Mouse (Mus musculus): ENCODE data around the gene Mapkapk3. TPM values are rescaled to one million over a fixed set of nuclear protein-coding genes. Genes with fewer than 3 reads are reported as not detected.

Gene Mapkapk3
- polyA plus RNA-seq, 1 experiment from 2014 or later, result 1.8 TPM

DNA sequence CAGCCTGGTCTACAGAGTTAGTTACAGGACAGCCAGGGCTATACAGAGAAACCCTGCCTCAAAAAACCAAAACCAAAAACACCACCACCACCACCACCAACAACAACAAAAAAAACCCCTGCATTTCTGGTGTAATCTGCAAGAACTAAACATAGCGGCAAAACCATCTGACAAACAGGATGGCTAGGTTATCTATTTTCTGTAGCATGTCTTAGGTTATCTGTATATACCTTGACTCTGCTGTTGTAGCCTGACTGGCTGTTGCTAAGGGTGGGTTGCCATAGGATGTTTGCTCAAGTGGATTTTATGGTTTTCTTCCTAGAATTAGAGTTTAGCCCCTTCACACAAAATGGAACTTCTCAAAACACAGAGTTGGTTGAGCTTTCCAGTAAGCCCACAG, 19.9 kb downstream of the Mapkapk3 start:
- Histone ChIP-seq H3K9me3 (no peaks in the 10 kb centered on the region), H3K4me3 (no peak overlapping the region), H3K36me3 (no peaks in the 10 kb centered on the region), H3K4me2 (replicated peaks) (no peak overlapping the region), H3K4me1 (no peaks in the 10 kb centered on the region), H3K27ac (replicated peaks) (no peak overlapping the region), H3K9ac (replicated peaks) (no peak overlapping the region), H3K27me3 (no peaks in the 10 kb centered on the region)
- ATAC-seq (replicated peaks), result no peak
- WGBS, result 100% methylated on average over 1 of the region's 1 CpGs

GRCm38 (mm10) chr9:107267721-107268402, 21.8 kb downstream of the Mapkapk3 start:
- WGBS, result 60% methylated on average over 4 of the region's 4 CpGs
- no peak for ATAC-seq (replicated peaks)
- no peaks in the 10 kb centered on the region for H3K4me1 ChIP-seq
- H3K9me3 ChIP-seq, result no peaks in the 10 kb centered on the region
- H3K9ac ChIP-seq (replicated peaks), result no peak overlapping the region
- H3K36me3 ChIP-seq, result no peaks in the 10 kb centered on the region
- H3K27me3 ChIP-seq, result no peaks in the 10 kb centered on the region
- H3K27ac ChIP-seq (replicated peaks), result no peak overlapping the region
- H3K4me2 ChIP-seq (replicated peaks), result no peak overlapping the region
- no peak overlapping the region for H3K4me3 ChIP-seq

GRCm38 (mm10) chr9:107267028-107267427, 22.6 kb downstream of the Mapkapk3 start:
- no peak for ATAC-seq (replicated peaks)
- Histone ChIP-seq H3K9ac (replicated peaks) (no peak overlapping the region), H3K9me3 (no peaks in the 10 kb centered on the region), H3K36me3 (no peaks in the 10 kb centered on the region), H3K27ac (replicated peaks) (no peak overlapping the region), H3K4me2 (replicated peaks) (no peak overlapping the region), H3K27me3 (no peaks in the 10 kb centered on the region), H3K4me3 (no peak overlapping the region), H3K4me1 (no peaks in the 10 kb centered on the region)
- WGBS, result 78% methylated on average over 1 of the region's 1 CpGs

DNA sequence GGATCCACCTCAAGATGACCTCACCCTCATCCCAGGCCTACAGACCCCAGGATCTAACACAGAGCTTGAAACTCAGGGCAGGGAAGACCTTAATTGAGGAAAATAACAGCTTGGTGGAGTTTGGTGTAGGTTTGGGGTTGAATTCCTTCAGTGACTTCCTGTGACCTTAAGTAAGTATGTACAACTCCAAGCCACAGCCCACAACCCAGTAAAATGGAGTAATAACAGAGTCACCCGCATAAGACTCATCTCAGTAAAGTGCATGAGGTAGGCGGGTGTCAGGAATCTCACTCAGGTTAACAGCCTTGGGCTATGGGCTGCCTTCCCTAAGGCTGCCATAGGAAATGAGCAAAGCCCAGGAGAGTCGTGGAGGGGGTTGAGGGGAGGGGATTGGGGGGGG, 24.9 kb downstream of the Mapkapk3 start:
- 64% methylated on average over 3 of the region's 3 CpGs for WGBS
- no peaks in the 10 kb centered on the region for H3K27me3 ChIP-seq
- H3K27ac ChIP-seq (replicated peaks), result no peak overlapping the region
- ATAC-seq (replicated peaks), result no peak
- no peaks in the 10 kb centered on the region for H3K36me3 ChIP-seq
- H3K4me1 ChIP-seq, result peaks cover 13% of the 10 kb centered on the region; the same call in 1 of the 2 replicates
- H3K4me2 ChIP-seq (replicated peaks), result no peak overlapping the region
- H3K9ac ChIP-seq (replicated peaks), result no peak overlapping the region
- no peak overlapping the region for H3K4me3 ChIP-seq
- no peaks in the 10 kb centered on the region for H3K9me3 ChIP-seq

- no peak for ATAC-seq (replicated peaks)
- H3K4me2 ChIP-seq (replicated peaks), result no peak overlapping the region
- no peak overlapping the region for H3K4me3 ChIP-seq
- H3K27ac ChIP-seq (replicated peaks), result no peak overlapping the region
- H3K9me3 ChIP-seq, result no peaks in the 10 kb centered on the region
- no peaks in the 10 kb centered on the region for H3K27me3 ChIP-seq
- 95% methylated on average over 5 of the region's 5 CpGs for WGBS
- H3K4me1 ChIP-seq, result peaks cover 20% of the 10 kb centered on the region
- no peak overlapping the region for H3K9ac ChIP-seq (replicated peaks)
- no peaks in the 10 kb centered on the region for H3K36me3 ChIP-seq
Observed at GRCm38 (mm10) chr9:107263912-107264311, 25.8 kb downstream of the Mapkapk3 start.

DNA sequence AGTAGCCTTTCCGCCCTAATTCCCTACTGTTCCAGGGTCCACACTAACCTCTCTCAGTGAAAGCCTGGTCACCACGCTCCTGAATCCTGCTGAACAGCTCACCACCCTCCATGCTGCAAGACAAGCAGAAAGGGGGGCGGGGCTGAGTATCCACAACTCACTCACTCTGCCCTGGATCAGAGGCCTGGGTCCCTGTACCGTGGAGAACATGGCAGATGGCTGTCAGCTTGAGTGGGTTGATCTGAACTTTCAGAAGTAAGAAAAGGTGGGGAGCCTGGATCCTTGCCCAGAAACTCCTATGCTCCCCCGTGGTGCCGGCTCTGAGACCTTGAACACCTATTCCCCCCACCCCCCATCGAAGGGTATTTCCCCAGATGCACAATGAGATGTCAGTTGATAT, 27.3 kb downstream of the Mapkapk3 start:
- peaks cover 24% of the 10 kb centered on the region for H3K4me1 ChIP-seq
- no peaks in the 10 kb centered on the region for H3K27me3 ChIP-seq
- H3K4me3 ChIP-seq, result no peak overlapping the region
- ATAC-seq (replicated peaks), result no peak
- no peaks in the 10 kb centered on the region for H3K9me3 ChIP-seq
- H3K4me2 ChIP-seq (replicated peaks), result no peak overlapping the region
- no peaks in the 10 kb centered on the region for H3K36me3 ChIP-seq
- no peak overlapping the region for H3K9ac ChIP-seq (replicated peaks)
- H3K27ac ChIP-seq (replicated peaks), result no peak overlapping the region
- WGBS, result 67% methylated on average over 7 of the region's 7 CpGs

- no peak overlapping the region for H3K27ac ChIP-seq (replicated peaks)
- no peak overlapping the region for H3K9ac ChIP-seq (replicated peaks)
- H3K36me3 ChIP-seq, result no peaks in the 10 kb centered on the region
- 81% methylated on average over 6 of the region's 6 CpGs for WGBS
- H3K4me2 ChIP-seq (replicated peaks), result no peak overlapping the region
- no peak for ATAC-seq (replicated peaks)
- H3K9me3 ChIP-seq, result no peaks in the 10 kb centered on the region
- H3K27me3 ChIP-seq, result no peaks in the 10 kb centered on the region
- H3K4me3 ChIP-seq, result no peak overlapping the region
- H3K4me1 ChIP-seq, result peaks cover 24% of the 10 kb centered on the region
Observed at GRCm38 (mm10) chr9:107261792-107262191, 27.9 kb downstream of the Mapkapk3 start.

- H3K27ac ChIP-seq (replicated peaks), result peak overlapping the region; percentile 83
Observed at GRCm38 (mm10) chr9:107260836-107261235, 28.8 kb downstream of the Mapkapk3 start.

DNA sequence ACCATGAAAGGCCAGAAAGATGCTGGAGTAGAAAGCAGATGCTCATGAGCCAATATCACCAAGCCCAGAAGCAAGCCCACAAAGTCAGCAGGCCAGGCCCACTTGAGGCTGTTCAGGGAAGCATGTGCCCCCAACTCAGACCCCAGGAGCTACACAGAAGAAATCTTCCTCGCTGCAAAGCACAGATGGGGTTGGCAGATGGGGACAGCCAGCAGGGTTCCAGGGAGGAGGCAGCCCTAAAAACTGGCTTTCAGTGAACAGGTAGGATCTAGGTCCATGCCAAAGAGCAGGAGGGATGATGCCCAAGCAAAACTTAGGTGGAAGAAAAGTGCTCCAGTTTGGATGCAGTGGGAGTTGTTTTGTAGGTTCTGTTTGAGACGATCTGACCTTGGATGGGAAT, 29.2 kb downstream of the Mapkapk3 start:
- peaks cover 29% of the 10 kb centered on the region for H3K4me1 ChIP-seq
- no peak overlapping the region for H3K4me3 ChIP-seq
- ATAC-seq (replicated peaks), result no peak
- H3K27me3 ChIP-seq, result no peaks in the 10 kb centered on the region
- H3K9ac ChIP-seq (replicated peaks), result no peak overlapping the region
- no peak overlapping the region for H3K4me2 ChIP-seq (replicated peaks)
- no peaks in the 10 kb centered on the region for H3K36me3 ChIP-seq
- H3K27ac ChIP-seq (replicated peaks), result peak overlapping the region; percentile 83
- H3K9me3 ChIP-seq, result no peaks in the 10 kb centered on the region
- whole genome bisulfite sequencing, result 52% methylated on average over 2 of the region's 2 CpGs

More at GRCm38 (mm10) chr9:107260836-107261235, 28.8 kb downstream of the Mapkapk3 start:
- no peak; the same call in 1 of the 2 replicates for ATAC-seq (replicated peaks)
- Histone ChIP-seq H3K9me3 (no peaks in the 10 kb centered on the region), H3K4me3 (no peak overlapping the region), H3K36me3 (no peaks in the 10 kb centered on the region), H3K27me3 (no peaks in the 10 kb centered on the region), H3K4me2 (replicated peaks) (no peak overlapping the region), H3K4me1 (peaks cover 25% of the 10 kb centered on the region), H3K9ac (replicated peaks) (no peak overlapping the region)
- 55% methylated on average over 8 of the region's 8 CpGs for WGBS

GRCm38 (mm10) chr9:107259571-107259970, 30.1 kb downstream of the Mapkapk3 start:
- H3K27ac ChIP-seq (replicated peaks), result peak overlapping the region; percentile 83

DNA sequence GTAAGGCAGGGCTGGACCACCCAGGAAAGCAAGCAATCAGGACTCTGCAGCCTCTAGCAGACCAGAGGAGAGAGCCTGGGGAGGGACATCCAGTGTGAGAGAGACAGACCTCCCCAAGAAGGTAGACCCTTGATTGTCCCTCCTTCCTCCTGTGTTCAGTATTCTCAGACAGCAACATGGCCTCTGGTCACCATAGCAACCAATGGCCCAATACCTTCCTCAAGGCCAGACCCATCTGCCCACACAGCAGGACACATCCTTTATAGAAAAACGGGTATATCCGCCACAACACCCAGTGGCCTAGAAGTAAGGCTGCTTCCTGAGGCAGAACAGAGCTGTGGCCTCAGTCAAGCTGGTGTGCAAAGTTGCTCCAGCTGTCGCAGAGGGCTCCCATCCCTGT, 34.1 kb downstream of the Mapkapk3 start:
- Histone ChIP-seq H3K4me3 (no peak overlapping the region), H3K27ac (replicated peaks) (no peak overlapping the region), H3K36me3 (no peaks in the 10 kb centered on the region), H3K4me2 (replicated peaks) (no peak overlapping the region), H3K4me1 (peaks cover 64% of the 10 kb centered on the region), H3K9ac (replicated peaks) (no peak overlapping the region), H3K9me3 (no peaks in the 10 kb centered on the region), H3K27me3 (no peaks in the 10 kb centered on the region)
- no peak for ATAC-seq (replicated peaks)
- 40% methylated on average over 3 of the region's 3 CpGs for WGBS

More at GRCm38 (mm10) chr9:107259571-107259970, 30.1 kb downstream of the Mapkapk3 start:
- no peak overlapping the region for H3K9ac ChIP-seq (replicated peaks)
- no peak overlapping the region for H3K4me3 ChIP-seq
- H3K4me1 ChIP-seq, result peaks cover 38% of the 10 kb centered on the region
- H3K36me3 ChIP-seq, result no peaks in the 10 kb centered on the region
- WGBS, result 59% methylated on average over 6 of the region's 6 CpGs
- no peaks in the 10 kb centered on the region for H3K9me3 ChIP-seq
- ATAC-seq (replicated peaks), result no peak; the same call in 1 of the 2 replicates
- no peak overlapping the region for H3K4me2 ChIP-seq (replicated peaks)
- H3K27me3 ChIP-seq, result no peaks in the 10 kb centered on the region

- no peak for ATAC-seq (replicated peaks)
- Histone ChIP-seq H3K4me2 (replicated peaks) (no peak overlapping the region), H3K27me3 (no peaks in the 10 kb centered on the region), H3K36me3 (no peaks in the 10 kb centered on the region), H3K4me3 (no peak overlapping the region), H3K9me3 (no peaks in the 10 kb centered on the region), H3K9ac (replicated peaks) (no peak overlapping the region), H3K27ac (replicated peaks) (peak overlapping the region; percentile 71), H3K4me1 (peaks cover 61% of the 10 kb centered on the region)
- 86% methylated on average over 3 of the region's 3 CpGs for WGBS
Observed at GRCm38 (mm10) chr9:107254925-107255324, 34.8 kb downstream of the Mapkapk3 start.

GRCm38 (mm10) chr9:107254476-107254875, 35.2 kb downstream of the Mapkapk3 start:
- Histone ChIP-seq H3K4me3 (no peak overlapping the region), H3K27ac (replicated peaks) (peak overlapping the region; percentile 71), H3K36me3 (no peaks in the 10 kb centered on the region), H3K27me3 (no peaks in the 10 kb centered on the region), H3K4me1 (peaks cover 59% of the 10 kb centered on the region), H3K9me3 (no peaks in the 10 kb centered on the region), H3K4me2 (replicated peaks) (peak overlapping the region; percentile 29), H3K9ac (replicated peaks) (0 out of 2 replicates have a peak overlapping the region, but pooled peaks have one; percentile 5)
- 36% methylated on average over 12 of the region's 12 CpGs for WGBS
- ATAC-seq (replicated peaks), result peak; percentile 84
